Mouse (Mus musculus): ENCODE data around the gene Twnk. TPM values are rescaled to one million over a fixed set of nuclear protein-coding genes. Genes with fewer than 3 reads are reported as not detected.
A peak's percentile ranks its signal among the peaks of the same experiment; 100 is the strongest.

Twnk gene
- total and polyA plus RNA-seq, 3 experiments = 12.4 to 30.1 (median 18.9) TPM

- Histone ChIP-seq H3K79me2 (replicated peaks; ENCODE audit: control insufficient read depth, extremely low read depth, insufficient read depth, poor library complexity, severe bottlenecking) (no peaks in the 10 kb centered on the region), H3K9ac (ENCODE audit: insufficient read depth, low read depth) (peak overlapping the region; percentile 50; the same call in 1 of the 2 replicates), H3K4me3 (replicated peaks in 1 of 3; ENCODE audit: low read depth in 2 of 3, low read length in 2 of 3, poor library complexity in 1 of 3) (peak overlapping the region; percentile 65 to 93 (median 70)), H3K27ac (ENCODE audit: insufficient read depth, low read depth) (no peak overlapping the region), H3K4me2 (ENCODE audit: insufficient read depth, low read depth, poor library complexity, severe bottlenecking) (peak overlapping the region; percentile 67), H3K36me3 (replicated peaks in 1 of 2; ENCODE audit: control insufficient read depth in 1 of 2, insufficient read depth in 1 of 2, low read length in 1 of 2) (peaks cover 3 to 22% of the 10 kb centered on the region in 2 experiments), H3K9me3 (replicated peaks; ENCODE audit: low read length) (no peaks in the 10 kb centered on the region), H3K27me3 (replicated peaks) (peaks cover 54% of the 10 kb centered on the region), H3K4me1 (ENCODE audit: control insufficient read depth in 1 of 2, insufficient read depth in 2 of 2) (peaks cover 4 to 29% of the 10 kb centered on the region in 2 experiments; a peak in 3 of 4 replicates)
- dilution Hi-C loops (cut with MboI; ENCODE audit: extremely low pct_ligation_motif_present, extremely low pct_unique_long_range_greater_than_20kb, low sequenced_read_pairs) = no loop called here
- DNase-seq (ENCODE audit: extremely low read depth) = peak; percentile 55
- TF ChIP-seq E2F4 (IDR thresholded peaks at IDR 0.05; ENCODE audit: insufficient replicate concordance, low read depth, low read length) (no peak), ELF1 (IDR thresholded peaks at IDR 0.05; ENCODE audit: low read depth, low read length) (peak; percentile 22; the same call in 1 of the 2 replicates), CTCF (conservative IDR thresholded peaks at IDR 0.05 in 1 of 2, IDR thresholded peaks at IDR 0.05 in 1 of 2; ENCODE audit: low read depth in 2 of 2, low read length in 2 of 2) (peak in 1 of 2 experiments; percentile 15; a peak in 1 of 4 replicates), CHD2 (IDR thresholded peaks at IDR 0.05; ENCODE audit: low read length) (0 out of 2 replicates have a peak, but pooled peaks have one; percentile 23), NRF1 (IDR thresholded peaks at IDR 0.05; ENCODE audit: low read depth, low read length) (peak; percentile 63)
- in situ Hi-C loops (cut with MboI; ENCODE audit: low pct_ligation_motif_present, low pct_unique_long_range_greater_than_20kb, low sequenced_read_pairs) = loop anchor here (25.0 kb wide), 1 partner anchor 459 kb away; no protein-coding TSS in a partner anchor
These were observed 41.3 kb downstream of the Twnk start for GRCm38 (mm10) chr19:45046523-45047321.

- DNase-seq (ENCODE audit: extremely low read depth) = peak; percentile 66
- TF ChIP-seq HCFC1 (IDR thresholded peaks at IDR 0.05; ENCODE audit: low read depth, low read length) = peak; percentile 26; the same call in 1 of the 2 replicates
- no peak for TF ChIP-seq E2F4 (IDR thresholded peaks at IDR 0.05; ENCODE audit: insufficient replicate concordance, low read depth, low read length)
- TF ChIP-seq CTCF (conservative IDR thresholded peaks at IDR 0.05 in 1 of 2, IDR thresholded peaks at IDR 0.05 in 1 of 2; ENCODE audit: low read depth in 2 of 2, low read length in 2 of 2) = peak; percentile 7 to 59; a peak in 2 of 4 replicates
- TF ChIP-seq MEF2A (IDR thresholded peaks at IDR 0.05; ENCODE audit: borderline replicate concordance, low read depth, low read length) = no peak
- TF ChIP-seq RAD21 (IDR thresholded peaks at IDR 0.05; ENCODE audit: low read depth, low read length) = peak; percentile 7
- peak; percentile 46 for TF ChIP-seq ELF1 (IDR thresholded peaks at IDR 0.05; ENCODE audit: low read depth, low read length)
- no peak for TF ChIP-seq JUN (IDR thresholded peaks at IDR 0.05; ENCODE audit: insufficient read depth, low read depth, low read length)
- peak; percentile 54 for TF ChIP-seq POLR2A (IDR thresholded peaks at IDR 0.05; ENCODE audit: low read depth, low read length)
- no peak; the same call in 1 of the 2 replicates for TF ChIP-seq MAX (IDR thresholded peaks at IDR 0.05; ENCODE audit: low read length)
- TF ChIP-seq KAT2A (IDR thresholded peaks at IDR 0.05; ENCODE audit: insufficient replicate concordance, low read length) = no peak
- peak; percentile 55; the same call in 1 of the 2 replicates for TF ChIP-seq MAZ (IDR thresholded peaks at IDR 0.05; ENCODE audit: low read depth, low read length)
- no peak for TF ChIP-seq TBP (conservative IDR thresholded peaks at IDR 0.05; ENCODE audit: low read depth, low read length)
- TF ChIP-seq MXI1 (IDR thresholded peaks at IDR 0.05; ENCODE audit: low read depth, low read length) = peak; percentile 58; the same call in 1 of the 2 replicates
- Histone ChIP-seq H3K9me3 (replicated peaks; ENCODE audit: low read length) (no peaks in the 10 kb centered on the region), H3K4me1 (ENCODE audit: control insufficient read depth in 1 of 2, insufficient read depth in 2 of 2) (peaks cover 4 to 26% of the 10 kb centered on the region in 2 experiments; a peak in 3 of 4 replicates), H3K4me2 (ENCODE audit: insufficient read depth, low read depth, poor library complexity, severe bottlenecking) (peak within 1 kb of the TSS; percentile 67), H3K79me2 (replicated peaks; ENCODE audit: control insufficient read depth, extremely low read depth, insufficient read depth, poor library complexity, severe bottlenecking) (no peaks in the 10 kb centered on the region), H3K36me3 (replicated peaks in 1 of 2; ENCODE audit: control insufficient read depth in 1 of 2, insufficient read depth in 1 of 2, low read length in 1 of 2) (peaks cover 5 to 30% of the 10 kb centered on the region in 2 experiments), H3K27ac (ENCODE audit: insufficient read depth, low read depth) (no peak within 1 kb of the TSS), H3K4me3 (replicated peaks in 1 of 3; ENCODE audit: low read depth in 2 of 3, low read length in 2 of 3, poor library complexity in 1 of 3) (peak within 1 kb of the TSS; percentile 65 to 93 (median 70)), H3K9ac (ENCODE audit: insufficient read depth, low read depth) (peak within 1 kb of the TSS; percentile 50), H3K27me3 (replicated peaks) (peaks cover 47% of the 10 kb centered on the region)
- in situ Hi-C loops (cut with MboI; ENCODE audit: low pct_ligation_motif_present, low pct_unique_long_range_greater_than_20kb, low sequenced_read_pairs) = loop anchor here (25.0 kb wide), 1 partner anchor 460 kb away; no protein-coding TSS in a partner anchor
- dilution Hi-C loops (cut with MboI; ENCODE audit: extremely low pct_ligation_motif_present, extremely low pct_unique_long_range_greater_than_20kb, low sequenced_read_pairs) = no loop called here
These were observed 42.0 kb downstream of the Twnk start, which contains the start of gene Sfxn3 for GRCm38 (mm10) chr19:45047417-45047934. Gene Sfxn3 (plus strand): TSS chr19:45047503.
